Mouse (Mus musculus) spleen, adult 2 months (tissue): Measurements from ENCODE around the gene Mst1.

Source experiments
- CTCF ChIP-seq: fragments of 200-500 bp; IDR thresholded peaks from 2 replicates; pipeline ENCODE4 v1.5.1; 2011; ENCODE audit warnings: mild to moderate bottlenecking, inconsistent platforms; ENCODE audit not compliant: insufficient read depth, insufficient read length, insufficient replicate concordance; ENCODE audit errors: extremely low read depth
- POLR2A ChIP-seq: fragments of 200-500 bp; IDR thresholded peaks from 2 replicates; pipeline ENCODE4 v1.6.1; 2011; ENCODE audit warnings: low read depth, low read length, inconsistent platforms

GRCm38 (mm10) chr9:108094184-108094941 lies 14.1 kb downstream of the Mst1 start, which contains the start of gene Apeh:
- TF ChIP-seq CTCF, result no peak
- TF ChIP-seq POLR2A, result peak; percentile 56
